Mouse (Mus musculus) WW6 (cell line): Measurements from ENCODE around the gene Glrx.
A peak's percentile ranks its signal among the peaks of the same experiment; 100 is the strongest.
"Not testable (repeated sequence)": the region's sequence is repeated elsewhere in the genome, so short reads cannot be mapped to it uniquely, and the experiment has no call there.

Experiments used
- DNase-seq: peaks from one replicate; pipeline ENCODE4 v3.0.0-alpha.2; 2013; ENCODE audit warnings: low read depth, low spot score

The Glrx gene

GRCm38 (mm10) chr13:75833499-75833898 is 6.2 kb upstream of the Glrx start:
- no peak for DNase-seq

GRCm38 (mm10) chr13:75835461-75835860 is 4.2 kb upstream of the Glrx start:
- no peak for DNase-seq

GRCm38 (mm10) chr13:75838506-75838905 is 1.2 kb upstream of the Glrx start:
- no peak for DNase-seq

GRCm38 (mm10) chr13:75840752-75841285 is 1.2 kb downstream of the Glrx start:
- DNase-seq: no peak

- no peak for DNase-seq
Measured at GRCm38 (mm10) chr13:75841950-75842349, 2.3 kb downstream of the Glrx start.

- no peak for DNase-seq
Measured at GRCm38 (mm10) chr13:75843331-75843730, 3.7 kb downstream of the Glrx start.

GRCm38 (mm10) chr13:75843993-75844683 is 4.5 kb downstream of the Glrx start:
- no peak for DNase-seq

GRCm38 (mm10) chr13:75844833-75845518 is 5.3 kb downstream of the Glrx start:
- DNase-seq: no peak

- DNase-seq: no peak
Measured at GRCm38 (mm10) chr13:75845519-75846166, 6.0 kb downstream of the Glrx start.

GRCm38 (mm10) chr13:75847027-75847426 is 7.4 kb downstream of the Glrx start:
- no peak for DNase-seq

GRCm38 (mm10) chr13:75852027-75852426 is 12.4 kb downstream of the Glrx start:
- DNase-seq: no peak

GRCm38 (mm10) chr13:75853118-75853517 is 13.4 kb downstream of the Glrx start:
- no peak for DNase-seq

- no peak for DNase-seq
Measured at GRCm38 (mm10) chr13:75859264-75859844, 19.7 kb downstream of the Glrx start.

- DNase-seq: no peak
Measured at GRCm38 (mm10) chr13:75865486-75866184, 26.0 kb downstream of the Glrx start.

GRCm38 (mm10) chr13:75867876-75868275 is 28.2 kb downstream of the Glrx start:
- no peak for DNase-seq

GRCm38 (mm10) chr13:75874608-75875376 is 35.1 kb downstream of the Glrx start:
- no peak for DNase-seq

GRCm38 (mm10) chr13:75876188-75876587 is 36.5 kb downstream of the Glrx start:
- not testable (repeated sequence) for DNase-seq

GRCm38 (mm10) chr13:75876592-75876991 is 36.9 kb downstream of the Glrx start:
- DNase-seq: no peak

GRCm38 (mm10) chr13:75877907-75878306 is 38.2 kb downstream of the Glrx start:
- peak; percentile 16 for DNase-seq

- no peak for DNase-seq
Measured at GRCm38 (mm10) chr13:75879756-75880155, 40.1 kb downstream of the Glrx start.

GRCm38 (mm10) chr13:75880501-75880900 is 40.8 kb downstream of the Glrx start:
- no peak for DNase-seq
